Mouse (Mus musculus) lung, postnatal 0 days (tissue): ENCODE data around the gene Errfi1.

Experiments
- CTCF ChIP-seq: IDR thresholded peaks from 2 replicates; pipeline ENCODE4 v1.5.1; 2016; ENCODE audit warnings: antibody characterized with exemption, mild to moderate bottlenecking
- EP300 ChIP-seq: IDR thresholded peaks from 2 replicates; pipeline ENCODE4 v1.6.1; 2016; ENCODE audit warnings: antibody characterized with exemption, mild to moderate bottlenecking, control low read depth

GRCm38 (mm10) chr4:150872139-150872651 lies 18.5 kb downstream of the Errfi1 start:
- TF ChIP-seq CTCF: no peak
- no peak for TF ChIP-seq EP300
